In the genomic region with DNA sequence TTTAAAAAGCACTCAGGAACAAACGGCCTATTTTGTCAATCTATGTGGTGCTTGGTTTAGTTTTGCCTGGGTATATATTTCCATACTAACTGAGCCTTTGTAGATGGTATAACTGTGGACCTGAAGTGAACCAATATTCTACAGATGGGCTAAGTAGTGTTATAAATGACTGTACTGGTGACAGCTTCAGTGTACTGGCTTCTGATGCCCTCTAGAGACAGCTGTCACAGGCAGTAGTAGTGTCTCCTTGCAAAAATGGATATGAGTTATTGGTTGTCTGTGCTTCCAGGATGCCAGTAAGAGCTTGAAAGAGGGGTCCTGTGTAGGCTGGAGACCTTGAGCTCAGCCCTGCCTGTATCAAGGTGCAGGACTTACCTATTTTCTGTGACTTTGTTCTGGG, we compare ENCODE assay signal across 17 mouse cellular contexts.
DNase-seq lines count a peak whose midpoint lies in the region; ATAC-seq and TF ChIP-seq lines count a peak whose summit lies in the region.
"Had no signal": no experiment of that assay in that cellular context is flagged by ENCODE, and none has a peak within 500 bp of the region (broad histone marks: within the 10 kb centered on the region; RNA-seq: fewer than 3 reads in every experiment).

No protein-coding gene starts in this region.

- TF ChIP-seq EP300 in heart, postnatal 0 days (IDR thresholded peaks at IDR 0.05; ENCODE audit: low read depth) = no peak
- no peak for TF ChIP-seq EP300 in lung, postnatal 0 days (IDR thresholded peaks at IDR 0.05)

- ATAC-seq in heart, postnatal 0 days (ENCODE audit: insufficient read depth, low read depth) = 0 out of 2 replicates have a peak, but pooled peaks have one; percentile 27
- no peak for ATAC-seq in lung, postnatal 0 days
- ATAC-seq: intestine, embryonic 16.5 days had no signal

- H3K36me3 ChIP-seq in heart, postnatal 0 days (replicated peaks; ENCODE audit: control insufficient read depth, insufficient read depth, low read length) = peaks cover 31% of the 10 kb centered on the region
- peaks cover 31% of the 10 kb centered on the region for H3K36me3 ChIP-seq in heart, embryonic 10.5 days
- H3K36me3 ChIP-seq in lung, postnatal 0 days (ENCODE audit: insufficient read depth, low read length) = peaks cover 3% of the 10 kb centered on the region; the same call in 1 of the 2 replicates

- no peak for DNase-seq in heart, postnatal 0 days (ENCODE audit: low spot score)
- no peak for DNase-seq in heart, embryonic 10.5 days (ENCODE audit: low spot score)
- no peak for DNase-seq in lung, postnatal 0 days (ENCODE audit: low spot score)
- DNase-seq in lung, postnatal 4 days = no peak
- DNase-seq in brain, adult 2 months (ENCODE audit: low read depth, low spot score) = peak; percentile 27
- DNase-seq in naive thymus-derived CD4-positive, alpha-beta T cell, adult 2 months (ENCODE audit: low read depth) = peak; percentile 27
- DNase-seq in ovary, postnatal 14 days (ENCODE audit: low spot score) = no peak
- DNase-seq: adrenal gland, postnatal 10 days; cerebellum, adult 18-20 months; kidney, postnatal 14 days; layer of hippocampus, adult 9-11 months; right cerebral cortex, postnatal 25 days; thymus, postnatal 25 days had no signal

- no peak overlapping the region for H3K9ac ChIP-seq in heart, postnatal 0 days (replicated peaks; ENCODE audit: low read depth, low read length)
- no peak overlapping the region for H3K9ac ChIP-seq in lung, postnatal 0 days (replicated peaks; ENCODE audit: low read depth)
- H3K9ac ChIP-seq: embryonic facial prominence, embryonic 12.5 days; lung, embryonic 15.5 days had no signal

- H3K4me3 ChIP-seq in heart, postnatal 0 days (ENCODE audit: low read depth, low read length) = no peak overlapping the region
- H3K4me3 ChIP-seq in heart, embryonic 10.5 days = no peak overlapping the region
- H3K4me3 ChIP-seq in lung, postnatal 0 days (ENCODE audit: low read depth, low read length) = no peak overlapping the region
- H3K4me3 ChIP-seq: embryonic facial prominence, embryonic 12.5 days; hindbrain, embryonic 10.5 days; lung, embryonic 15.5 days had no signal

- no peaks in the 10 kb centered on the region for H3K9me3 ChIP-seq in heart, postnatal 0 days (replicated peaks; ENCODE audit: control insufficient read depth, low read length)
- no peaks in the 10 kb centered on the region for H3K9me3 ChIP-seq in heart, embryonic 10.5 days
- no peaks in the 10 kb centered on the region for H3K9me3 ChIP-seq in lung, postnatal 0 days (ENCODE audit: low read length)
- H3K9me3 ChIP-seq: embryonic facial prominence, embryonic 12.5 days; hindbrain, embryonic 10.5 days; lung, embryonic 15.5 days had no signal

- H3K27me3 ChIP-seq in heart, postnatal 0 days (ENCODE audit: control insufficient read depth, insufficient read depth, low read length) = no peaks in the 10 kb centered on the region
- no peaks in the 10 kb centered on the region for H3K27me3 ChIP-seq in heart, embryonic 10.5 days (ENCODE audit: insufficient read depth, poor library complexity, severe bottlenecking)
- no peaks in the 10 kb centered on the region for H3K27me3 ChIP-seq in lung, postnatal 0 days (replicated peaks; ENCODE audit: insufficient read depth, low read length)
- H3K27me3 ChIP-seq: embryonic facial prominence, embryonic 12.5 days; lung, embryonic 15.5 days had no signal

- peak; percentile 43 for TF ChIP-seq CTCF in heart, postnatal 0 days (IDR thresholded peaks at IDR 0.05; ENCODE audit: low read depth)
- TF ChIP-seq CTCF in lung, postnatal 0 days (IDR thresholded peaks at IDR 0.05) = peak; percentile 52

- WGBS in heart, postnatal 0 days = 93% methylated on average over 1 of the region's 1 CpGs
- WGBS in heart, embryonic 10.5 days = 95% methylated on average over 1 of the region's 1 CpGs
- WGBS in lung, postnatal 0 days = 93% methylated on average over 1 of the region's 1 CpGs

- no peaks in the 10 kb centered on the region for H3K4me1 ChIP-seq in heart, postnatal 0 days (ENCODE audit: control insufficient read depth, insufficient read depth)
- H3K4me1 ChIP-seq in heart, embryonic 10.5 days = peaks cover 30% of the 10 kb centered on the region
- H3K4me1 ChIP-seq in lung, postnatal 0 days (ENCODE audit: insufficient read depth, low read depth, low read length) = 0 out of 2 replicates have a peak, but pooled peaks cover 4% of the 10 kb centered on the region
- H3K4me1 ChIP-seq: embryonic facial prominence, embryonic 12.5 days had no signal

- H3K27ac ChIP-seq in heart, postnatal 0 days (ENCODE audit: low read depth) = no peak overlapping the region
- no peak overlapping the region for H3K27ac ChIP-seq in heart, embryonic 10.5 days
- H3K27ac ChIP-seq in lung, postnatal 0 days (ENCODE audit: low read length) = no peak overlapping the region
- H3K27ac ChIP-seq: embryonic facial prominence, embryonic 12.5 days; hindbrain, embryonic 10.5 days; lung, embryonic 15.5 days had no signal

- no peak overlapping the region for H3K4me2 ChIP-seq in heart, postnatal 0 days (ENCODE audit: low read depth, low read length)
- H3K4me2 ChIP-seq in lung, postnatal 0 days (replicated peaks; ENCODE audit: low read depth, low read length) = no peak overlapping the region
- H3K4me2 ChIP-seq: embryonic facial prominence, embryonic 12.5 days; lung, embryonic 15.5 days had no signal

Comparison
In these comparisons a context has a peak if more than half of its experiments do, and no peak if none do; other contexts are left out.
1. DNase-seq: peak in brain, adult 2 months (single experiment) and naive thymus-derived CD4-positive, alpha-beta T cell, adult 2 months (single experiment); none in heart, postnatal 0 days (single experiment), heart, embryonic 10.5 days (single experiment), lung, postnatal 0 days (single experiment), lung, postnatal 4 days (0 of 2) and ovary, postnatal 14 days (single experiment).